Mouse (Mus musculus): ENCODE measurements around the gene Slc10a1. TPM values are rescaled to one million over a fixed set of nuclear protein-coding genes. Genes with fewer than 3 reads are reported as not detected.

Gene Slc10a1
- polyA plus RNA-seq, 1 experiment from 2014 or later, result not detected

GRCm38 (mm10) chr12:80948202-80948601 is 20.3 kb downstream of the Slc10a1 start:
- no peak overlapping the region for H3K4me3 ChIP-seq (ENCODE audit: inconsistent target)
- 97% methylated on average over 18 of the region's 18 CpGs for WGBS (ENCODE audit: missing documents)

GRCm38 (mm10) chr12:80945996-80946355 is 22.5 kb downstream of the Slc10a1 start:
- peaks cover 53% of the 10 kb centered on the region for H3K79me2 ChIP-seq (ENCODE audit: inconsistent target)
- 2% methylated on average over 14 of the region's 47 CpGs for WGBS (ENCODE audit: missing documents)
- no peak overlapping the region for H3K27ac ChIP-seq
- H3K4me3 ChIP-seq (ENCODE audit: inconsistent target), result peak overlapping the region; percentile 80
- peaks cover 36% of the 10 kb centered on the region for H3K36me3 ChIP-seq (ENCODE audit: inconsistent target)

More at GRCm38 (mm10) chr12:80948202-80948601, 20.3 kb downstream of the Slc10a1 start:
- Histone ChIP-seq H3K36me3 (ENCODE audit: inconsistent target) (peaks cover 56% of the 10 kb centered on the region), H3K79me2 (ENCODE audit: inconsistent target) (peaks cover 75% of the 10 kb centered on the region), H3K27ac (no peak overlapping the region)

- Histone ChIP-seq H3K36me3 (ENCODE audit: inconsistent target) (peaks cover 31% of the 10 kb centered on the region), H3K27ac (peak within 1 kb of the TSS; percentile 89), H3K4me3 (ENCODE audit: inconsistent target) (peak within 1 kb of the TSS; percentile 80), H3K79me2 (ENCODE audit: inconsistent target) (peaks cover 48% of the 10 kb centered on the region)
- WGBS (ENCODE audit: missing documents), result under 1% methylated on average over 57 of the region's 57 CpGs
These were observed 23.0 kb downstream of the Slc10a1 start, which contains the start of gene Srsf5 for GRCm38 (mm10) chr12:80945334-80945995. Gene Srsf5 (plus strand): TSS chr12:80945504.

DNA sequence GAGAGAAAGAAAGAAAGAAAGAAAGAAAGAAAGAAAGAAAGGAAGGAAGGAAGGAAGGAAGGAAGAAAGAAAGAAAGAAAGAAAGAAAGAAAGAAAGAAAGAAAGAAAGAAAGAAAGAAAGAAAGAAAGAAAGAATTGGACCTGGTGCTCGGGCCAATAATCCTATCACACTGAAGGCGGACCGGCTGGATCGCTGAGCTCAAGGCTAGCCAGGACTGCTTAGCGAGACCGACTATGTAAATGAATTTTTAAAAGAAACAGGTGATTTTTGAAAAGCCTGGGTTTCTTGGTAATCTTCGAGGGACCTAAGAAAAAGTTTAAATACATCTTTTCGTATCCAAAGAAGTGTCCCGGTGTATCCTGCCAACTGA is 23.6 kb downstream of the Slc10a1 start:
- Histone ChIP-seq H3K27ac (peak overlapping the region; percentile 89), H3K79me2 (ENCODE audit: inconsistent target) (peaks cover 43% of the 10 kb centered on the region), H3K36me3 (ENCODE audit: inconsistent target) (peaks cover 31% of the 10 kb centered on the region), H3K4me3 (ENCODE audit: inconsistent target) (peak overlapping the region; percentile 80)
- 1% methylated on average over 9 of the region's 9 CpGs for whole genome bisulfite sequencing (ENCODE audit: missing documents)

GRCm38 (mm10) chr12:80944204-80944603 is 24.3 kb downstream of the Slc10a1 start:
- Histone ChIP-seq H3K27ac (no peak overlapping the region), H3K36me3 (ENCODE audit: inconsistent target) (peaks cover 26% of the 10 kb centered on the region), H3K79me2 (ENCODE audit: inconsistent target) (peaks cover 35% of the 10 kb centered on the region), H3K4me3 (ENCODE audit: inconsistent target) (no peak overlapping the region)
- WGBS (ENCODE audit: missing documents), result 88% methylated on average over 4 of the region's 4 CpGs

DNA sequence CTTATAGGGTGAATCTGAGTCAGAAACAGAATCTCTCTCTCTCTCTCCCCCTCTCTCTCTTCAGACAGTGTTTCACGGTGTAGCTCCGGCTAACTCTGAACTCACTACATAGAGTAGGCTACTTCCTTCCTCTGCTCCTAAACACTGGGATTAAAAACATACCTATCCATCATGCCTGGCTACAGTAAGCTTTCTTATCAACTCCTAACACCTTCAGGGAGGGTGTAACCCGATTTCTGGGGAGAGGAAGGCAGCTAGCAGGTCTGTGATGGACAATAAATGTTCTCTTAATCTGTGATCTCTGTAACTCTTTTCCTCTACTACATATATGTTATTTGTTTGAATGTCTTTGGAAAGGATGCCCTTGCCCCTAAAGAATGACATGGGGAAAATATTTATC is 25.1 kb downstream of the Slc10a1 start:
- Histone ChIP-seq H3K4me3 (ENCODE audit: inconsistent target) (no peak overlapping the region), H3K79me2 (ENCODE audit: inconsistent target) (peaks cover 27% of the 10 kb centered on the region), H3K36me3 (ENCODE audit: inconsistent target) (peaks cover 18% of the 10 kb centered on the region), H3K27ac (no peak overlapping the region)
- 79% methylated on average over 3 of the region's 3 CpGs for WGBS (ENCODE audit: missing documents)

DNA sequence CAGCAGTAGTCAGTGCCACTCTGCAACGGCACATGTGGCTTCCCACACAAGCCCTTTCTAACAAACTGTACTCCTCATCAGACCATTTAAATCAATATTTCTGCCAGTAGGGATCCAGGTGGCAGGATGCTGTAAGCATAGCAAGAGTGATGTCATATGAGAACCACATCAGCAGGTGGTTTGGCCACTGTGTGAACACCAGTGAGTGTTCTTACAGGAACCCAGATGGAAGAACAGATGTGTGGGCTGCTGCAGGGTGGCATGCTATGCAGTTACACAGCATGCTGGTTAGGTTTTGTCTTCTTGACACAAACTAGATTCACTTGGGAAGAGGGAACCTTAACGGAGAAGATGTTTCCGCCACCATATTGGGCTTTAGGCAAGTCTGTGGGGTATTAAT is 26.6 kb downstream of the Slc10a1 start:
- Histone ChIP-seq H3K4me3 (ENCODE audit: inconsistent target) (no peak overlapping the region), H3K36me3 (ENCODE audit: inconsistent target) (peaks cover 5% of the 10 kb centered on the region; the same call in 1 of the 2 replicates), H3K27ac (no peak overlapping the region), H3K79me2 (ENCODE audit: inconsistent target) (peaks cover 12% of the 10 kb centered on the region)
- 100% methylated on average over 3 of the region's 3 CpGs for WGBS (ENCODE audit: missing documents)

- Histone ChIP-seq H3K4me3 (ENCODE audit: inconsistent target) (no peak overlapping the region), H3K79me2 (ENCODE audit: inconsistent target) (no peaks in the 10 kb centered on the region), H3K36me3 (ENCODE audit: inconsistent target) (no peaks in the 10 kb centered on the region), H3K27ac (peak overlapping the region; percentile 96)
- whole genome bisulfite sequencing (ENCODE audit: missing documents), result 20% methylated on average over 4 of the region's 4 CpGs
These were observed 29.3 kb downstream of the Slc10a1 start for GRCm38 (mm10) chr12:80939165-80939564.

GRCm38 (mm10) chr12:80938642-80939041 is 29.9 kb downstream of the Slc10a1 start:
- WGBS (ENCODE audit: missing documents), result 0% methylated on average over 5 of the region's 5 CpGs
- H3K36me3 ChIP-seq (ENCODE audit: inconsistent target), result no peaks in the 10 kb centered on the region
- H3K79me2 ChIP-seq (ENCODE audit: inconsistent target), result no peaks in the 10 kb centered on the region
- H3K4me3 ChIP-seq (ENCODE audit: inconsistent target), result peak overlapping the region; percentile 3; the same call in 1 of the 2 replicates
- H3K27ac ChIP-seq, result peak overlapping the region; percentile 96

DNA sequence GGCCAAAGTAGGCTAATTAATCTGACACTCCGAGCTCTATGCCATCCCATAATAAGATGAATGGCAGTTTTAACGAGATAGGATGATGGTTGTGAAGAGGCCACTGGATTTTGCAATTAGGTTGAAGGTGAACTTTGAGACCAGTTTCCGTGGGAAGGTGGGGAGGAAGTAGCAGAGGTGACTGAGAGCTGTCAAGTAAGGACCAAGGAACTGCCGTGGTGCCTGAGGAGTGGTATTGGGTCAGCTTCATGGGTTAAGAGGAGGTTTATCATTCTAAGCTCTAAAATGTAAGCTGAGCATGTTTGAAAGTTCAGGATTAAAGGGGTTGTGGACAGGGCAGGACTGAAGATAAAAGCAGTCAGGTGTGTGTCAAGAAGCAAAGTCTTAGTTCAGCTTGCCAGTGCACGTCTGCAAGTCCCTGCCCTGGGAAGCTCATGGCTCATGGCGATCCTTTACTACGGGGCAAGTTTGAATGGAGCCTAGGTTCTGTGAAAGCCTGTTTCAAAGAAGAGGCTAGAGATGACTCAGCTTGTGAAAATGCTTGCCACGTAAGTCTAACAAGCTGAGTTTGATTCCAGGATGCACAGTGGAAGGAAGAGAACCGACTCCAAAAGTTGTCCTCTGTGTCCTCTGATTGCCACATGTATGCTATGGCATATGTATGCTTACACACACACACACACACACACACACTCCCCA is 31.0 kb downstream of the Slc10a1 start:
- no peaks in the 10 kb centered on the region for H3K36me3 ChIP-seq (ENCODE audit: inconsistent target)
- WGBS (ENCODE audit: missing documents), result 47% methylated on average over 9 of the region's 9 CpGs
- H3K4me3 ChIP-seq (ENCODE audit: inconsistent target), result no peak overlapping the region
- H3K79me2 ChIP-seq (ENCODE audit: inconsistent target), result no peaks in the 10 kb centered on the region
- H3K27ac ChIP-seq, result no peak overlapping the region

DNA sequence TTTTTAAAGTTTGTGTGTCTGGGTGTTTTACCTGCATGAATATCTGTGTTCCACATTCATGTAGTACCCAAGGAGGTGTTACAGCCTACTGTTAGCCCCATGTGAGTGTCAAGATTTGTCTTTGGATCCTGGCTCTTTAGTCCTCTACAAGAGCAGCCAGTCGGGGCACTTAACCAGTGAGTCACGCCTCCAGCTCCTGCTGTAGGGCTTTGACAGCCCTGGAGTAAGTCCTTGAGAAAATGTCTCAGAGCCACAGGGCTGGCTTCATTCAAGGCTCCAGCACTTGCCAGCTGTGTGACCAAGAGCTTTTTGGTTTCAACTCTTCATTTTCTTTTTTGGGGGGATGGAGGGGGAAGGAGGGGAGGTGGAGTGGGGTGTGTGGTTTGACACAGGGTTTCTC is 31.8 kb downstream of the Slc10a1 start:
- 84% methylated on average over 2 of the region's 2 CpGs for WGBS (ENCODE audit: missing documents)
- Histone ChIP-seq H3K79me2 (ENCODE audit: inconsistent target) (no peaks in the 10 kb centered on the region), H3K27ac (no peak overlapping the region)

GRCm38 (mm10) chr12:80932865-80933264 is 35.6 kb downstream of the Slc10a1 start:
- Histone ChIP-seq H3K27ac (no peak overlapping the region), H3K4me3 (ENCODE audit: inconsistent target) (no peak overlapping the region), H3K36me3 (ENCODE audit: inconsistent target) (no peaks in the 10 kb centered on the region), H3K79me2 (ENCODE audit: inconsistent target) (no peaks in the 10 kb centered on the region)
- WGBS (ENCODE audit: missing documents), result no CpG with 5 or more reads among the region's 1 CpGs

More for the DNA sequence above, 31.8 kb downstream of the Slc10a1 start:
- Histone ChIP-seq H3K4me3 (ENCODE audit: inconsistent target) (no peak overlapping the region), H3K36me3 (ENCODE audit: inconsistent target) (no peaks in the 10 kb centered on the region)

GRCm38 (mm10) chr12:80931402-80932140 is 36.9 kb downstream of the Slc10a1 start:
- Histone ChIP-seq H3K27ac (no peak overlapping the region), H3K79me2 (ENCODE audit: inconsistent target) (no peaks in the 10 kb centered on the region), H3K4me3 (ENCODE audit: inconsistent target) (no peak overlapping the region), H3K36me3 (ENCODE audit: inconsistent target) (no peaks in the 10 kb centered on the region)
- 97% methylated on average over 3 of the region's 3 CpGs for WGBS (ENCODE audit: missing documents)

DNA sequence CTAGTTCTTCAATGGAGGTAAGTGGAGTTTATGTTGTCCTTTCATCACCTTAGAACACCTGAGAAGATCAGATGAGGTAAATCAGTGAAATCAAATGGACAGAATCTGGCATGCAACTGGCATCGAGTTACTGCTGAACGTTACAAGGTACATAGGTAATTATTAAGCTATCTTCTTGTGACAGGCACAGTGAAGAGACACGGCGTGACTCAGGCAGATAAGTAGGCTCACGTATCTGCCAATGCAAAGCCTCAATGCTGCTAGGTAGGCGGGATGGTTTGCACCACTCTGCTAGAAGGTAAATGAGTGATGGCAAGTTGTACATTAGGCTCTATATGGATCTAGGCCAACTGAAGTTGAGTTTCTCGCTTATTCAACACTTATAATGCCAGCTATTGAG is 38.4 kb downstream of the Slc10a1 start:
- Histone ChIP-seq H3K27ac (no peak overlapping the region), H3K79me2 (ENCODE audit: inconsistent target) (no peaks in the 10 kb centered on the region), H3K4me3 (ENCODE audit: inconsistent target) (no peak overlapping the region), H3K36me3 (ENCODE audit: inconsistent target) (no peaks in the 10 kb centered on the region)
- 95% methylated on average over 7 of the region's 7 CpGs for WGBS (ENCODE audit: missing documents)

- Histone ChIP-seq H3K36me3 (ENCODE audit: inconsistent target) (no peaks in the 10 kb centered on the region), H3K4me3 (ENCODE audit: inconsistent target) (no peak overlapping the region), H3K27ac (no peak overlapping the region), H3K79me2 (ENCODE audit: inconsistent target) (no peaks in the 10 kb centered on the region)
- 96% methylated on average over 3 of the region's 3 CpGs for WGBS (ENCODE audit: missing documents)
These were observed 39.6 kb downstream of the Slc10a1 start for GRCm38 (mm10) chr12:80928881-80929280.

Measured in macrophage (primary cell).